Mouse (Mus musculus) neutrophil, adult 83 days (primary cell): Measurements from ENCODE around the gene Lasp1. TPM values are rescaled to one million over a fixed set of nuclear protein-coding genes. Genes with fewer than 3 reads are reported as not detected.

ENCODE experiments used
- total RNA-seq, 2 experiments: library from RNA; stranded (reverse); gene quantifications; one replicate each; pipeline ENCODE4 v1.2.4; 2023

Lasp1 gene
- total RNA-seq = 100 to 1,000 TPM; 326 to 330 TPM

GRCm38 (mm10) chr11:97798782-97799145 is at the start of gene Lasp1:
Lasp1 (plus strand) TSS chr11:97799000.

GRCm38 (mm10) chr11:97766154-97766881 is 32.5 kb upstream of the Lasp1 start, which contains the start of gene Cwc25:
Cwc25 (minus strand) TSS chr11:97766556.

GRCm38 (mm10) chr11:97775808-97776496 is 22.8 kb upstream of the Lasp1 start, which contains the start of gene 1700001P01Rik:
1700001P01Rik (minus strand) TSS chr11:97775918.

GRCm38 (mm10) chr11:97781832-97782563 is 16.8 kb upstream of the Lasp1 start, which contains the start of gene Rpl23:
Rpl23 (minus strand) TSS chr11:97782437.

GRCm38 (mm10) chr11:97840539-97840954 is 41.7 kb downstream of the Lasp1 start, which contains the start of gene B230217C12Rik:
B230217C12Rik (plus strand) TSS chr11:97840780.

GRCm38 (mm10) chr11:97883918-97884600 is 85.3 kb downstream of the Lasp1 start, which contains the start of gene Fbxo47:
Fbxo47 (minus strand) TSS chr11:97884154.

Other genes starting within 250 kb of the Lasp1 start
- gene Srcin1, start 222.8 kb upstream of the Lasp1 start, total RNA-seq = under 1 TPM in 1 of 2 experiments, not detected in 1; 0.07 TPM
- gene Epop, start 169.3 kb upstream of the Lasp1 start, total RNA-seq = 1 to 10 TPM in 1 of 2 experiments, under 1 TPM in 1; 0.28 to 1.0 TPM
- gene Mllt6, start 135.6 kb upstream of the Lasp1 start, total RNA-seq = 1 to 10 TPM; 5.3 to 8.8 TPM
- 10 to 100 TPM in 1 of 2 experiments, 1 to 10 TPM in 1; 7.1 to 10.4 TPM for gene Cisd3, start 113.2 kb upstream of the Lasp1 start, total RNA-seq
- gene Pcgf2, start 98.5 kb upstream of the Lasp1 start, total RNA-seq = 1 to 10 TPM; 1.4 to 1.9 TPM
- gene Psmb3, start 95.6 kb upstream of the Lasp1 start, total RNA-seq = 100 to 1,000 TPM; 121 to 137 TPM
- gene Pip4k2b, start 54.3 kb upstream of the Lasp1 start, total RNA-seq = 10 to 100 TPM; 27.4 to 29.4 TPM
- gene Cwc25, start 32.4 kb upstream of the Lasp1 start, total RNA-seq = 10 to 100 TPM; 28.3 to 34.7 TPM
- gene 1700001P01Rik, start 23.1 kb upstream of the Lasp1 start, total RNA-seq = not detected
- gene Rpl23, start 16.6 kb upstream of the Lasp1 start, total RNA-seq = 100 to 1,000 TPM; 609 to 647 TPM
- under 1 TPM; 0.70 to 0.90 TPM for gene B230217C12Rik, start 41.8 kb downstream of the Lasp1 start, total RNA-seq
- gene Fbxo47, start 85.2 kb downstream of the Lasp1 start, total RNA-seq = under 1 TPM in 1 of 2 experiments, not detected in 1; 0.72 TPM
- 10 to 100 TPM; 10.2 to 11.1 TPM for gene Plxdc1, start 187.4 kb downstream of the Lasp1 start, total RNA-seq
- gene Arl5c, start 197.2 kb downstream of the Lasp1 start, total RNA-seq = 10 to 100 TPM; 25.0 to 28.2 TPM
- gene Cacnb1, start 224.0 kb downstream of the Lasp1 start, total RNA-seq = 1 to 10 TPM; 1.4 to 1.5 TPM
- 100 to 1,000 TPM; 699 to 703 TPM for gene Rpl19, start 227.7 kb downstream of the Lasp1 start, total RNA-seq